Mouse (Mus musculus): ENCODE results near the gene Arf6.

The Arf6 gene

DNA sequence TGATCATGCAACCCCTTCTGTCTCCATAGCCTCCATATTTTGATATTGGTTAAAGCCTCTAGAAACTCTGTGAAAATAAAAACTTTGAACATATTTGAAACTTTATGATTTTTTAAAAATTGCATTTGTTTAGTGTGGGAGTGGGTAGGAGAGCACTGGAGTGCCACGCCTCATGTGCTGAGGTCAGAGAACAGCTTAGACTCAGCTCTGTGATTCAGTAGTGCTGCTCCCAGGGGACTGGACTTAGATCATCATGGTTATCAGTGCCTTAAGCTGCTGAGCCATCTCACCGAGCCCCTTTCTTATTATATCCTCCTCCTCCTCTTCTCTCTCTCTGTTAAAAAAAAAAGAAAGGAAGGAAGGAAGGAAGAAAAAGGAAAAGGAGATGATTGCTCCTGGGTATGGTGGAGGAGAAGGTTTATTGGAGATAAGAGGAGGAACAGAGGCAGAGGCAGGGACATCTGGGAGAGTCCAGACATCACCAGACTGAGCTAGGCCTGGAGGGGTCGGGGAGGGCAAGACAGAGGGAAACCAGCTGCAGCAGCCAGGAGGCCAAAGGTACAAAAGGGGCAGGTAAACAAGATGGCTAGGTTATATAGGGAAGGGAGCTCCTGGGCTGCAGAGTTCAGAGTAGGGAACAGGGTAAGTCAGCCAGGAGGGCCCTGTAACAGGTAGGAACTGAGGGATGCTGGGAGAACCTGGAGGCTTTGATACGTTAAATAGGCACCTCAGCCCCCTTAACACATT is 43.0 kb downstream of the Arf6 start:
- no peak for DNase-seq

DNA sequence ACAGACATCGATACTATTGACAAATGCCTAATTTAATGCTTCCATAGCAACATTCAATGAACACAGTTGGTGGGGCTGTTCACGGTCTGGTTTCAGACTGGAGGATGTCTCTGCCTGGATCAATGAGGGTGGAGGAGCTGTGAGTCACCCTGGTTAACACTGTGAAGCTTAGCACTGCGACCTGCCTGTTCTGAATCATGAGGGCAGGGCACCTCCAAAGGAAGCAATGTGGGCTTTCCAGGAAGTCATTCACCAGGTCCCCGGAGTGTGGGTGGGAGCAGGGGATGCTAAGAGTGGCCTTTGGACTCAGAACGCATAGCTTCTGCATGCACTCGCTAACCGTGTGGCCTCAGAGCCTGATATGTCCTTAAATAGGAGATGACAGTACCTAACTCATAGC is 44.8 kb downstream of the Arf6 start:
- DNase-seq, result no peak

DNA sequence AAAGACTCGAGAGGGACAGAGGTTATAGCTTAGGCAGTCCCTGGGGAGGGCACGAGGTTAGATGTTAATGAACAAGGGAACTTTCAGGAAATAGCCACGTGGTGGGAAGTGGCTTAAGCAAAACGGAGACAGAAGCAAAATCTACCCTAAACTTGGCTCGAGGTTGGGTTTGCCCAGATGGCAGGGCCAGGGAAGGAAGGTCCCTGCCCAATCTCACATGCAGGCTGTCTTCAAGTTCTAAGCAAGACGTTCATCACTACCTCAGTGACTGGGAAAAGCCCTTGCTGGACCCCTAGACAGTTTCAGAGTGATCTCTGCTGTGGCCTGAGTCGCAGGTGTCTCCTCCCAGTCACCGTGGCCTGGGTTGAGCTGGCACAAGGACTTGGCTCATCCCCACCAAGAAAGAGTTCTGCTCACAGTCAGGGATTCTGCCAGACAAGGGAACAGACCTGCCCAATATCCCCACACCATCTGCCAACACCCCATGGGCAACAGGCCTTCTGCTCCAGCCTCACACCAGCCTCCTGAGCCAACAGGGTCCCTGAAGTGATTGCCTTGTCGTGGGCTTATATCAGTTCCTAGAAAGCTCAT is 45.8 kb downstream of the Arf6 start:
- no peak for DNase-seq

DNA sequence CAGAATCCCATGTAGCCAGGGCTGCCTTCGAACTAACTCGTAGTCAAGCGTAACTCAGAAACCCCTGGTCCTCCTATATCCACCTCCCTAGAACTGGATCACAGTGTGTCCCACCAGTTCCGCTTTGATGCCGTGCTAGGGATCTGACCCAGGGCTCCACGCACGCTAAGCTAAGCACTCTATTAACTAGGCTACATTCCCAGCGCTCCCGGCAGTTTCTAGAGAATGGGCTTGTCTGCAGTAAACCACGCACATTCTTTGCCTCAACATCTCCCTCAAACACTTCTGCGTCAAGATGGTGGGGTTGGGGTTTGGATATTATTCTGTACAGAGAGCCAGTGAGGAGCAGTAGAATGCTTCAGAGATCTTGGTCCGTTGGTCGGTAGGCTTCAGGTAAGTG is 46.7 kb downstream of the Arf6 start:
- no peak for DNase-seq

DNA sequence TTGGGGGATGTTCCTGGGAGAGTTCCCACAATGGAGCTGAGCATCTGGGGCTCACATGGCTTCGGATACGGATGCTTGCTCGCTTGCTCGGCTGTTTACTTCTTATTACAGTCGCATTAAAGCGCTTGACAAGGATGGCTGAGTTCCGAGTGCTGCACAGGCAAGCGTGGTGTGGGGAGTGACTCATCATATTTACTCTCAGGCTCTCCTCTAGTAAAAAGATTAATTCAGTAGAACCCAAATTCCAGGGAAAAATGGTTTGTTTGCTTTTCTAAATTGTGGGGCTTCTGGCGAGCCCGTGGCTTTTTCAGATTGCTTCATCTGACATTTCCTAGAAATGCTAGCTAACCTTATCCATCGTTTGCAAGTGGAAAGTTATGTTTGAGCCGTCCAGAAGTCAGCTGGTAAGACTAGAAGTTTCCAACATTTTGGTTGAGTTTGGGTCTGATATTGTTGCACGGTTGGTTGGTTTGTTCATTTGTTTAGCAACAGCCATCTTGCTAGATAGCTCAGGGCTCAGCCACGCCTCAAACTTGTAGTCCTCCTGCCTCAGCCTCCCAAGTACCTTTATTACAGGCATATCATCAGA is 47.2 kb downstream of the Arf6 start:
- DNase-seq, result peak in 1 of 2 experiments; percentile 34

DNA sequence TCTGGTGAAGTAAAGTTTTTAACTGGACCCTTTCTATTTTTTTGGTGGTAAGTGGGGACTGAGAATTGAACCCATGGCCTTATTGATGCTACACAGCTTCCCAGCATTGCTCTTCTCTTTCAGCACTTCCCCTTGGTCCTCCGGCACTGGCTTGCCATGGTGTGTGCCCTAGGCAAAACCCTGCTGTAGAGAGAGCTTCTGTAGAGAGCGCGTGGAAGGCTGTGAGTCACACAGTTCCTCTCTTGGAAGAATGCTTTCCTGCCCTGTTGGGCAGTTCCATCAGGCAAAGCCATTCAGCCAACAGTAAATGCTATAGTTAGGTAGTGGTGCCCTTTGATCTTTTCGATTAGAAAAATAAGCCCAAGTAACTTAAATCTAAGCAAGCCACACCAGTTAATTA is 47.7 kb downstream of the Arf6 start:
- no peak for DNase-seq

DNA sequence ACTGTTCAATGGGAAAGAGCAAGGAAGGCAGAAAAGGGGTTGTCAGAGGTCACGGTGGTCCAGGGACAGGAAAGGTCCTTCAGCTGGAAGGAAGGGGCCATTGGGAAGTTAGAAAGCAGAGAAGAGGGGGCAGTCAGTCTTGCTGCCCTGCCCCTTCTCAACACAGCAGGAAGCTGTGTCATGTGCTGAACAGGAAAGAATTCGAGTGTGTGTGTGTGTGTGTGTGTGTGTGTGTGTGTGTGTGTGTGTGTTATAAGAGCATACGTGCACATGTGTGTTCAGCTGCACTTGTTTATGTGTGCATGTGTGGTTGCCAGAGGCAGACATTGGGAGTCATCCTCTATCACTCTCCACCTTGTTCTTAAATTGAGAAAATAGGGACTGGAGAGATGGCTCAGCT is 48.8 kb downstream of the Arf6 start:
- no peak for DNase-seq

DNA sequence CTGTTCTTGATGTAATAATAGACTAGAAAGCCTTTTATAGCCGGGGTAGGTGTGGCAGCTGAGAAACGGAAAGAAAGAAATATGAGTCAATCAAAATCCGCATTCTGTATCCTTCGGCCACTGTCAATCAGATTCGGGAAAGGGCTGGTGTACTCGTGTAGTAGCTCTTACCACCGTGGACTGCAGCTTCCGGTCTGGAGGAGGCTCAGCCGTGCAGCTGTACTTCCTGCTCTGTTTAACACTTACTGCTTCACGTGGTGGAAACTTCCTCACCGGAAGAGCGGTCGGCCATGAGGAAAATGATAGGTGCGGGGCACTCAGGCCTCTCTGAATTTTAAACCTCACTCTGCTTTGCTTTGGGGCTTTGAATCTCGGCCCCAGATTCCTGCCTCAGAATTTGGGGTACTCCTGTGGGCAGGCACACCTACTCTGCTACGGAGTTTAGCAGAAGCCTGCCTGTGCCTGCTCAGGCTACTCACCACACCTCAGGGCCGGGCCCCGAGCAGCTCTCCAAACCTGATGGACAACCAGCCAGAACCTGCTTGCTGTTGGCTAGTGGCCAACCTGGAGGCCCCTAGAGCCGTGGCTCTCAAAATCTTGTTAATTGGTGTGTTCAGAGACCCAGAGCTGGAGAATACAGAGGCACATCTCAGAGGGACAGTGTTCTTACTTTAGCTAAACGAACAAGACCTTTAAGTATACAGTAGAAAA is 51.0 kb downstream of the Arf6 start:
- DNase-seq, result peak; percentile 63 to 67
